Mouse (Mus musculus) layer of hippocampus, adult 18-20 months (tissue): ENCODE data around the gene Setmar. TPM values are rescaled to one million over a fixed set of nuclear protein-coding genes. Genes with fewer than 3 reads are reported as not detected.

ENCODE experiments used
- DNase-seq, 2 experiments: peaks; one replicate each; pipeline ENCODE4 v3.0.0; 2022; ENCODE audit warnings: low spot score in 2 of 2
- total RNA-seq, 2 experiments: library from RNA; stranded (reverse); gene quantifications; 2 replicates each; pipeline ENCODE4 v1.2.3; 2021

The Setmar gene
- total RNA-seq, 2 experiments from 2014 or later: 8.6 to 8.7 TPM

- DNase-seq: no peak
Observed at GRCm38 (mm10) chr6:108111693-108112092, 46.8 kb downstream of the Setmar start.

GRCm38 (mm10) chr6:108114971-108115370 is 50.1 kb downstream of the Setmar start:
- DNase-seq: no peak

DNA sequence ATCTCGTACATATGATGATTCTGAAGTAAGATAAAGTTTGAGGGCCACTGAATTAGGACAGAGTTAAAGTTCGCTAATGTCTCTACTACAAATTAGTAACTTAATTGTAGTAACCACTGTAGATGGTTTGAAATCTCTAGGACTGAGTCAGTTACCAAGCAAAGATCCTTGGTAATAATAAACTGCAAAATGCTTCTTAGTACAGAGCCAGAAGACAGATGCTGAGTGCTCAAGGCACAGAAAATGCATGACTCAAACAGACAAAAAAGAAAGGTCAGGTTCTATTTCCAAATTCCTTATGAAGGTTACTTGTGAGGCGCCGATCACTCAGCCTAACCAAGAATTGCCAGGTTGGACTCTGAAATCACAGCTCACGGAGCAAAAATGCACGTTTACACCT is 53.0 kb downstream of the Setmar start:
- DNase-seq: no peak

GRCm38 (mm10) chr6:108125474-108125873 is 60.6 kb downstream of the Setmar start:
- DNase-seq: no peak

DNA sequence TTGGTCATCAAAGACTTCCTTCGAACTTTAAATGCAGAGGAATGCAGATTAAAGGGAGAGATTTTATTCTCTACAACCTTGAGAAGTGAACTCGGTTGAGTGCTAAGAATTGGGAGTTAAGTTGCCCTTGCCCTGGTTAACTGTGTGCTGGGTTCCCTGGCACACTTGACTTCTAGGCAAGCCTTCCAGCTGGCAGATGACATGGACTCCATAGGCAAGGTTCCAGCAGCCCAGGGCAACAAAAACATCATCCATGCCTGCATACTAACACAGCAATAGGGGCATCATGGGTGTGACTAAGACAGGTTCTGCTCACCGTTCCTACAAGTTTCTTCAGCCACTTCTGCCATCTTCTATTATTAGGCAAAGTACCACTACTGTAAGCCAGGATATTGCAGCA is 61.8 kb downstream of the Setmar start:
- DNase-seq: no peak

Other genes with a start within 250 kb of the Setmar start
- 10 to 100 TPM; 22.3 to 24.2 TPM for gene Sumf1, start 120.5 kb downstream of the Setmar start, total RNA-seq
- gene Itpr1, start 148.1 kb downstream of the Setmar start, total RNA-seq: 100 to 1,000 TPM; 338 to 347 TPM